Mouse (Mus musculus): ENCODE measurements around the gene Bud31.

DNA sequence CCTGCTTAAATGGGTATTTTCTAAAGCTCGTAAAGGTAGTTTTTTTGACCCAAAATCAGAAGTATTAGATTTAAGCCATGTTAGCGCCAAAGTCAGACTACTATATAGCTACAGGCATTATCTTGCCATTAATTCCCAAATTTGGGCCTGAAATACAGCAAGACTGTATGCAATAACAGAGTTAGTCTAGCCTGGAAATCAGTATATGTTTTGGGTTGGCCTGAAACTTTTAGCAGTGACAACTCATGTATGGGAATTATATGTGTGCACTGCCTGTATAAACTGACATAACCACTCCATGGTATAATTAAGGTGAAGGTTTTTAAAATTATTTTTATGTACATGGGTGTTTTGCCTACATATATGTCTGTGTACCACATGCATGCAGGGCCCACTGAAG is 51.8 kb downstream of the Bud31 start, which contains the start of gene Atp5j2:
- no peak for TF ChIP-seq POLR2A (IDR thresholded peaks at IDR 0.05; ENCODE audit: control insufficient read depth, low read depth, low read length)
- TF ChIP-seq CTCF (IDR thresholded peaks at IDR 0.05; ENCODE audit: control insufficient read depth, insufficient read depth, insufficient replicate concordance, low read depth, low read length): no peak
